Mouse (Mus musculus) megakaryocyte, embryonic 14.5 days (primary cell): ENCODE data around the gene Tmem177.

Experiments used
- FLI1 ChIP-seq: IDR thresholded peaks from 2 replicates; pipeline ENCODE4 v1.6.1; 2012; ENCODE audit warnings: low read length, inconsistent platforms, mixed read lengths
- GATA1 ChIP-seq: IDR thresholded peaks from 3 replicates; pipeline ENCODE4 v1.6.1; 2012; ENCODE audit warnings: mixed read lengths, low read length, inconsistent platforms, borderline replicate concordance

DNA sequence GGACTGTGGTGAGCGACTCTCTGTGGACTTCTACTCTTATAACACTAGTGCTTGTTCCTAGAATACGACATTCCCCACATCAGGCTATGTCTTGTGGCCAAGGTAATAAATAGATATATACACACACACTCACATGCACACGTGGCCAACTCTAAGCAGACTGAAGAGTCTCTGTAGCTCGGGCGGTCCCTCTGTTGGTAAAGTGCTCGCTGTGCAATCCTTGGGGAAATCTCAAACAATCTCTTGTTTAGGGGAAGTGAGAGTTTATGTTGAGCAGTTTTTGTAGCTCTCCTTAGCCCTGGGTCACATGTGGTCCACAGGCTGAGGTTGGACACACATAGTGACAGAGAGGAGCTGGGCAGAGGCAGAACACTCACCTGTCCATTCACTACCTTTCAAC, 20.1 kb downstream of the Tmem177 start:
- TF ChIP-seq GATA1: no peak
- no peak for TF ChIP-seq FLI1
